Mouse (Mus musculus): ENCODE data around the gene Dspp.

DNA sequence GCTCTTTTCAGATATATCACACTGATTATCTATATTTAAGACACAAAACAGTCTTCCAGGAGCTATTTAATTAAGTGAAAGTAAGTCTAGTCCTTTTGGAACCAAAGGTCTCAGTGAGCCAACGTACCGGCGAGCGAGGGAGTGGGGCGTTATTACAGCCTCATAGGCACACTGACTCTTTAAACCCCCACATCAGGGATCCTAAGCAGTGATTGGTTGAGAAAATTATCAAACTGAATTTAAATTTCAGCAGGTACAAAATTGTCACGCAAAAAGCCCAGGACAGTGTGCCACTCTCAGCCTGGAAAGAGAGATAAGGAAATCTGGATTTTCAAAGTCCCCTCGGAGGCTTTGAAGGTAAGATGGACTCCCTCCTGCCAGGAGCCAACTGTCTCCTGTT lies at the start of gene Dspp:
- TF ChIP-seq CTCF (IDR thresholded peaks at IDR 0.05; ENCODE audit: low read depth, low read length): no peak
- TF ChIP-seq POLR2A (IDR thresholded peaks at IDR 0.05; ENCODE audit: extremely low read depth, insufficient read depth, low read length): no peak
